Mouse (Mus musculus) adrenal gland, adult (tissue): ENCODE data around the gene Nav1.

Experiments used
- DNase-seq, 2 experiments: peaks; one replicate each; pipeline ENCODE4 v3.0.0; 2022 to 2023; ENCODE audit warnings: low spot score in 1 of 2; ENCODE audit not compliant: inconsistent age in 2 of 2

The Nav1 gene

GRCm38 (mm10) chr1:135583678-135584515 lies 23.2 kb downstream of the Nav1 start:
- DNase-seq: peak in 1 of 2 experiments; percentile 52

GRCm38 (mm10) chr1:135583081-135583677 lies 23.9 kb downstream of the Nav1 start:
- peak in 1 of 2 experiments; percentile 62 for DNase-seq

- DNase-seq: peak in 1 of 2 experiments; percentile 29
Observed at GRCm38 (mm10) chr1:135581001-135581400, 26.1 kb downstream of the Nav1 start.

- no peak for DNase-seq
Observed at GRCm38 (mm10) chr1:135579111-135579510, 28.0 kb downstream of the Nav1 start.

- DNase-seq: peak in 1 of 2 experiments; percentile 31
Observed at GRCm38 (mm10) chr1:135577793-135578192, 29.3 kb downstream of the Nav1 start.

GRCm38 (mm10) chr1:135575393-135575792 lies 31.7 kb downstream of the Nav1 start:
- DNase-seq: no peak

- DNase-seq: no peak
Observed at GRCm38 (mm10) chr1:135574451-135575208, 32.5 kb downstream of the Nav1 start.

GRCm38 (mm10) chr1:135572139-135572892 lies 34.8 kb downstream of the Nav1 start:
- DNase-seq: no peak

GRCm38 (mm10) chr1:135568087-135568486 lies 39.0 kb downstream of the Nav1 start:
- no peak for DNase-seq

- no peak for DNase-seq
Observed at GRCm38 (mm10) chr1:135566611-135567010, 40.5 kb downstream of the Nav1 start.

GRCm38 (mm10) chr1:135565775-135566174 lies 41.3 kb downstream of the Nav1 start:
- no peak for DNase-seq

GRCm38 (mm10) chr1:135564660-135565519 lies 42.2 kb downstream of the Nav1 start:
- DNase-seq: peak in 1 of 2 experiments; percentile 28

GRCm38 (mm10) chr1:135563781-135564414 lies 43.2 kb downstream of the Nav1 start:
- DNase-seq: peak in 1 of 2 experiments; percentile 49

GRCm38 (mm10) chr1:135562982-135563650 lies 44.0 kb downstream of the Nav1 start:
- DNase-seq: no peak

- no peak for DNase-seq
Observed at GRCm38 (mm10) chr1:135562115-135562514, 45.0 kb downstream of the Nav1 start.

- DNase-seq: no peak
Observed at GRCm38 (mm10) chr1:135561282-135561681, 45.8 kb downstream of the Nav1 start.

- no peak for DNase-seq
Observed at GRCm38 (mm10) chr1:135557976-135558375, 49.1 kb downstream of the Nav1 start.

GRCm38 (mm10) chr1:135555885-135556284 lies 51.2 kb downstream of the Nav1 start:
- no peak for DNase-seq
